Mouse (Mus musculus) midbrain, embryonic 14.5 days (tissue): ENCODE measurements around the gene Wfdc3. TPM values are rescaled to one million over a fixed set of nuclear protein-coding genes. Genes with fewer than 3 reads are reported as not detected.
A peak's percentile ranks its signal among the peaks of the same experiment; 100 is the strongest.

Experiments
- ATAC-seq: fragments of 200-750 bp; cut with Nextera tagmentation; 2 replicates; pipeline ENCODE4 v1.8.0; 2017; ENCODE audit warnings: moderate number of reproducible peaks, moderate library complexity; ENCODE audit not compliant: low FRiP score, low TSS enrichment
- DNase-seq: peaks from one replicate; pipeline ENCODE4 v3.0.0-alpha.2; 2015
- H3K27ac ChIP-seq: fragments of 300-500 bp; sonication (generic); replicated peaks from 2 replicates; pipeline ENCODE4 v1.5.1; 2014; ENCODE audit warnings: mild to moderate bottlenecking, low read depth, low read length, moderate library complexity
- H3K27me3 ChIP-seq: fragments of 300-500 bp; sonication (generic); 2 replicates; pipeline ENCODE4 v1.6.1; 2014; ENCODE audit warnings: low read length, control low read depth, mixed read lengths; ENCODE audit not compliant: control insufficient read depth, insufficient read depth
- H3K36me3 ChIP-seq: fragments of 300-500 bp; sonication (generic); 2 replicates; pipeline ENCODE4 v1.6.1; 2014; ENCODE audit warnings: low read length, control low read depth; ENCODE audit not compliant: control insufficient read depth, insufficient read depth
- H3K4me1 ChIP-seq: fragments of 300-500 bp; sonication (generic); 2 replicates; pipeline ENCODE4 v1.6.1; 2014; ENCODE audit warnings: mild to moderate bottlenecking, antibody characterized with exemption, low read length, control low read depth; ENCODE audit not compliant: control insufficient read depth, insufficient read depth
- H3K4me2 ChIP-seq: fragments of 300-500 bp; sonication (generic); 2 replicates; pipeline ENCODE4 v1.6.1; 2014; ENCODE audit warnings: mild to moderate bottlenecking, low read length, moderate library complexity
- H3K4me3 ChIP-seq: fragments of 300-500 bp; sonication (generic); replicated peaks from 2 replicates; pipeline ENCODE4 v1.5.1; 2014; ENCODE audit warnings: low read depth, low read length
- H3K9ac ChIP-seq: fragments of 300-500 bp; sonication (generic); replicated peaks from 2 replicates; pipeline ENCODE4 v1.6.1; 2014; ENCODE audit warnings: mild to moderate bottlenecking, low read length, moderate library complexity
- H3K9me3 ChIP-seq: fragments of 300-500 bp; sonication (generic); 2 replicates; pipeline ENCODE4 v1.6.1; 2016; ENCODE audit warnings: low read length, control low read depth, mixed read lengths; ENCODE audit not compliant: control insufficient read depth
- WGBS: fragments of 180-500 bp; shearing (Covaris S2); extraction: QIAGEN DNeasy Blood & Tissue Kit; methylation state at CpG from one replicate; pipeline ENCODE4 v1.1.7; 2014; 5-methylcytosine and 5-hydroxymethylcytosine counted together
- polyA plus RNA-seq: library from polyadenylated mRNA; unstranded; fragments of >200 nt; fragmentation: Nextera tagmentation; extraction: Ambion mirVana; gene quantifications from 2 replicates; pipeline ENCODE4 v1.2.1, GENCODE M21; 2014

Gene Wfdc3
- polyA plus RNA-seq, 1 experiment from 2014 or later = 1.1 TPM

DNA sequence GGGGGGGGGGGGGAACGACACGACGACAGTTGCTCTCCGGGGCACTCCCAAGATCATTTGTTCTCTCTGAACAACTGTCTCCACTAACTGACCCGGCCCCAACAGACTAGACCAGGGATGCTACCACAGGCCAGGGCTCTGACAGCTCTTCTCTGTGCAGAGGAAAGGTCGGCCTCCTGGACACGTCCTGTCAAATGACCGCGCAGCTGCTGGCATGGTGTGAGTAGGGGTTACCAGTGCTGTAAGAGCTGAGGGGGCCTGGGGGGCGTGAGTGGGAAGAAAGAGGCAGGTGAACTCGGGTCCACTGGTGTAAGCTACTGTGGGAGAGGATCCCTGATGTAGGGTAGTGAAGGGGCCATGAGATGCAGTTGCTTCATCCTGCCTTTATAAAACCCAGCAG, 12.1 kb upstream of the Wfdc3 start:
- H3K4me2 ChIP-seq = no peak overlapping the region
- DNase-seq (no peak), ATAC-seq (no peak)
- H3K27ac ChIP-seq = no peak overlapping the region
- H3K4me1 ChIP-seq = no peaks in the 10 kb centered on the region
- no peak overlapping the region for H3K9ac ChIP-seq
- no peak overlapping the region for H3K4me3 ChIP-seq
- 96% methylated on average over 9 of the region's 11 CpGs for WGBS
- H3K27me3 ChIP-seq = no peaks in the 10 kb centered on the region
- no peaks in the 10 kb centered on the region for H3K9me3 ChIP-seq
- peaks cover 96% of the 10 kb centered on the region for H3K36me3 ChIP-seq

DNA sequence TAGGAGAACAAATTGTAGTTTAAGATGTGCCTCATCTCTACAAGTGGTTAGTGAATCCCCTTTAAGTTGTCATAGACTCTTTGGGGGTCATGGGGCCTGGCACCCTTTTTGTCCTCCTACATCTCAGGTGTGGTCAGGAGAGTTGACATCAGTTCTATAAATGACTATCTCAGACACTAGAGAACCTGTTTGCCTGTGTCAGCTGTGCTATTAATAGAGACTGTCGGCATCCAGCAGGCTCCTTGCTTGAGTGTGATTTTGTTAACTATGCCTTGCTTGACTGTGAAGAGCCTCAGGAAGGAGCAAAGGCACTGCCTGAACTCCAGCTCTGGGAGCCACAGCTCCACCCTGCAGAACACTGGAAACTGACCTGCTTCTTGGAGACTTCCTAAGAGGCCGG, 9.1 kb upstream of the Wfdc3 start:
- WGBS = 89% methylated on average over 2 of the region's 2 CpGs

DNA sequence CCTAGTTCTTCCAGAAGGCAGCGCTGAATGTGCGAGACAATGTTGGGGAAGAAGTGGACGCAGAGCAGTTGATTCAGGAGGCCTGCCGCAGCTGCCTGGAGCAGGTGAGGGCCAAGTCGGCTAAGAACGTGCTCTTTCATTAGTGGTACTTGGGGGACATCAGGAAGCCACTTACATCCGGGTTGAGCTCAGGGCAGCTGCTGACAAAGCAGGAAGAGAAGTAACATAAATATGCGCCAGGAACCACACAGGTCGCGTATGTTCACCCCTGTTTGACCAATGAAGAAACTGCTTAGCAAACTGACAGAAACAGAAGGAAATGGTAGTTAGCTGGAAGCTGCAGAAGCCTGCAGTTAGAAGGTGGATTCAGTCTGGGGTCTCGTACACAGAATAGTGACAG, 8.4 kb upstream of the Wfdc3 start:
- Histone ChIP-seq H3K4me3 (no peak overlapping the region), H3K27me3 (no peaks in the 10 kb centered on the region), H3K36me3 (peaks cover 89% of the 10 kb centered on the region), H3K9me3 (no peaks in the 10 kb centered on the region), H3K4me2 (no peak overlapping the region), H3K4me1 (no peaks in the 10 kb centered on the region), H3K27ac (no peak overlapping the region), H3K9ac (no peak overlapping the region)
- ATAC-seq (no peak), DNase-seq (no peak)
- 93% methylated on average over 11 of the region's 11 CpGs for WGBS

More for the DNA sequence above, 9.1 kb upstream of the Wfdc3 start:
- no peak overlapping the region for H3K27ac ChIP-seq
- DNase-seq (no peak), ATAC-seq (no peak)
- no peak overlapping the region for H3K4me2 ChIP-seq
- no peak overlapping the region for H3K4me3 ChIP-seq
- no peak overlapping the region for H3K9ac ChIP-seq
- H3K9me3 ChIP-seq = no peaks in the 10 kb centered on the region
- H3K4me1 ChIP-seq = no peaks in the 10 kb centered on the region
- H3K27me3 ChIP-seq = no peaks in the 10 kb centered on the region
- H3K36me3 ChIP-seq = peaks cover 96% of the 10 kb centered on the region

- Histone ChIP-seq H3K36me3 (peaks cover 86% of the 10 kb centered on the region), H3K9ac (no peak overlapping the region), H3K9me3 (no peaks in the 10 kb centered on the region), H3K4me3 (no peak overlapping the region), H3K4me1 (0 out of 2 replicates have a peak, but pooled peaks cover 1% of the 10 kb centered on the region), H3K4me2 (no peak overlapping the region), H3K27ac (no peak overlapping the region), H3K27me3 (no peaks in the 10 kb centered on the region)
- 94% methylated on average over 2 of the region's 2 CpGs for WGBS
- ATAC-seq = no peak
- DNase-seq = no peak
Observed at GRCm38 (mm10) chr2:164752454-164752853, 6.7 kb upstream of the Wfdc3 start.

GRCm38 (mm10) chr2:164748991-164749390, 3.3 kb upstream of the Wfdc3 start:
- no peaks in the 10 kb centered on the region for H3K27me3 ChIP-seq
- 90% methylated on average over 6 of the region's 6 CpGs for WGBS
- H3K4me3 ChIP-seq = no peak overlapping the region
- H3K9me3 ChIP-seq = no peaks in the 10 kb centered on the region
- peaks cover 53% of the 10 kb centered on the region for H3K36me3 ChIP-seq
- no peak overlapping the region for H3K9ac ChIP-seq
- DNase-seq = no peak
- no peak overlapping the region for H3K4me2 ChIP-seq
- no peak overlapping the region for H3K27ac ChIP-seq
- ATAC-seq = no peak
- peaks cover 13% of the 10 kb centered on the region for H3K4me1 ChIP-seq

- ATAC-seq = no peak
- Histone ChIP-seq H3K36me3 (peaks cover 45% of the 10 kb centered on the region), H3K4me3 (no peak overlapping the region), H3K27me3 (no peaks in the 10 kb centered on the region), H3K9me3 (no peaks in the 10 kb centered on the region), H3K4me1 (peaks cover 13% of the 10 kb centered on the region), H3K27ac (no peak overlapping the region), H3K9ac (no peak overlapping the region), H3K4me2 (no peak overlapping the region)
- no peak for DNase-seq
- 80% methylated on average over 4 of the region's 4 CpGs for WGBS
Observed at GRCm38 (mm10) chr2:164748191-164748590, 2.5 kb upstream of the Wfdc3 start.

- no peaks in the 10 kb centered on the region for H3K27me3 ChIP-seq
- peak overlapping the region; percentile 87 for H3K4me3 ChIP-seq
- H3K9ac ChIP-seq = peak overlapping the region; percentile 90
- H3K36me3 ChIP-seq = peaks cover 32% of the 10 kb centered on the region
- H3K4me2 ChIP-seq = peak overlapping the region; percentile 93
- 63% methylated on average over 8 of the region's 8 CpGs for WGBS
- H3K4me1 ChIP-seq = peaks cover 13% of the 10 kb centered on the region
- no peak for ATAC-seq
- no peak overlapping the region for H3K27ac ChIP-seq
- no peaks in the 10 kb centered on the region for H3K9me3 ChIP-seq
- DNase-seq = no peak
Observed at GRCm38 (mm10) chr2:164746693-164747092, 962 bp upstream of the Wfdc3 start.

DNA sequence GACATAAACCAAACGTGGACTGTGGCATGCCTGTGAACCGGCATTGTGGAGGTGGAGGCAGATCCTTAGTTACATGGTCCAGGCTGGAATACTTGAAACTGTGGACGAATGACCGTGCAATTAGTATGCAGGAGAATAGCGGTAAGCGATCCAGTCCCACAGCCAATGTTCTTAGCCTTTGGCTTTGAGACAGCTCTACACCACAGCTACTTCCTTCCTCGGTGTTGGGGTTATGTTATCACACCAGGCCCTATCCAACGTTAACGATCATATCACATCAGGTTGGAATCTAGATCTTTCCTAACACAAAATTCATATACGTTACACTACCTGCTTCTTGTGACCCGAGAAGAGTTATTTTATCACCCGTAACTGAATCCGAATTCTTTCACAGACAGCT, 744 bp downstream of the Wfdc3 start:
- WGBS = 77% methylated on average over 13 of the region's 13 CpGs
- Histone ChIP-seq H3K9ac (peak overlapping the region; percentile 90; the same call in 1 of the 2 replicates), H3K4me3 (peak overlapping the region; percentile 87), H3K27ac (no peak overlapping the region), H3K9me3 (no peaks in the 10 kb centered on the region), H3K36me3 (peaks cover 17% of the 10 kb centered on the region), H3K4me1 (peaks cover 13% of the 10 kb centered on the region), H3K27me3 (no peaks in the 10 kb centered on the region), H3K4me2 (peak overlapping the region; percentile 93)
- ATAC-seq (no peak), DNase-seq (no peak)

DNA sequence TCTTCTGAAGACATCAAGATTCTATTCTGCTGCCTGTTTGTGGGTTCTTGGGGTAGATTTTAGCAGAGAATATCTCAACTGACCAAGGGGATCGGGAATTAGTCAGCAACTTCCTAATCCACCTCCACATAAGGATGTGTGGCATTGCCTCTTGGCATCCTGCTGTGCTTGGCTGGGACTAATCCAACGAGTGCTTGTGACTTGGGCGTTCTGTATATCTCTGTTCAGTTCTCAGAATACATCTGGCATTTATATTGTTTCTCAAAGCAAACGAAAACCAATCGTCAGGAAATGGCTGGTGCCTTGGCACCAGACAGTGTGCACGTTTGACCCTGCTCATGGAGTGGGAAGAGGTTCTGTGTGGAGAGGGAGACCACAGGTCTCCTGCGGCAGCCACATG, 5.9 kb downstream of the Wfdc3 start:
- Histone ChIP-seq H3K27me3 (no peaks in the 10 kb centered on the region), H3K4me3 (no peak overlapping the region), H3K4me2 (no peak overlapping the region), H3K4me1 (no peaks in the 10 kb centered on the region), H3K9ac (no peak overlapping the region), H3K27ac (no peak overlapping the region), H3K9me3 (no peaks in the 10 kb centered on the region), H3K36me3 (no peaks in the 10 kb centered on the region)
- DNase-seq (no peak), ATAC-seq (no peak)
- 59% methylated on average over 7 of the region's 7 CpGs for WGBS
